Comparison of ENCODE assay signal across 12 mouse cellular contexts in genomic region chr13:36490612-36491011, GRCm38 (mm10).
DNase-seq lines count a peak whose midpoint lies in the region; ATAC-seq and TF ChIP-seq lines count a peak whose summit lies in the region.
"Had no signal": no experiment of that assay in that cellular context is flagged by ENCODE, and none has a peak within 500 bp of the region (broad histone marks: within the 10 kb centered on the region; RNA-seq: fewer than 3 reads in every experiment).

No protein-coding gene starts in this region.

- no peaks in the 10 kb centered on the region for H3K27me3 ChIP-seq in forebrain, postnatal 0 days (ENCODE audit: insufficient read depth, low read length)
- no peaks in the 10 kb centered on the region for H3K27me3 ChIP-seq in forebrain, embryonic 14.5 days (replicated peaks; ENCODE audit: control insufficient read depth, insufficient read depth, low read length)
- H3K27me3 ChIP-seq in hindbrain, postnatal 0 days (ENCODE audit: insufficient read depth, low read length), result no peaks in the 10 kb centered on the region
- H3K27me3 ChIP-seq in hindbrain, embryonic 10.5 days (ENCODE audit: insufficient read depth, poor library complexity, severe bottlenecking), result no peaks in the 10 kb centered on the region
- H3K27me3 ChIP-seq in liver, adult 2 months (ENCODE audit: control insufficient read depth, insufficient read depth, low read length), result no peaks in the 10 kb centered on the region
- no peaks in the 10 kb centered on the region for H3K27me3 ChIP-seq in liver, embryonic 11.5 days (replicated peaks; ENCODE audit: control insufficient read depth, insufficient read depth, low read length)

- peak; percentile 26 for DNase-seq in forebrain, postnatal 0 days
- DNase-seq in forebrain, embryonic 14.5 days (ENCODE audit: low spot score), result no peak
- DNase-seq in hindbrain, postnatal 0 days (ENCODE audit: low spot score), result peak; percentile 17
- no peak for DNase-seq in hindbrain, embryonic 10.5 days (ENCODE audit: low spot score)
- DNase-seq in liver, adult 2 months (ENCODE audit: extremely low read depth, low read depth, low spot score), result no peak
- no peak for DNase-seq in liver, embryonic 11.5 days (ENCODE audit: low spot score)
- DNase-seq in gastrocnemius, postnatal 25 days, result peak; percentile 19
- DNase-seq in testis, postnatal 14 days (ENCODE audit: low spot score), result no peak
- DNase-seq: adrenal gland, adult 8-10 months; lung, adult 18-20 months; thymus, adult 2 months had no signal

- H3K36me3 ChIP-seq in forebrain, postnatal 0 days (ENCODE audit: insufficient read depth), result no peaks in the 10 kb centered on the region
- no peaks in the 10 kb centered on the region for H3K36me3 ChIP-seq in forebrain, embryonic 14.5 days (ENCODE audit: control insufficient read depth, insufficient read depth, low read length)
- no peaks in the 10 kb centered on the region for H3K36me3 ChIP-seq in hindbrain, postnatal 0 days (ENCODE audit: insufficient read depth, low read length)
- H3K36me3 ChIP-seq in hindbrain, embryonic 10.5 days, result no peaks in the 10 kb centered on the region
- no peaks in the 10 kb centered on the region for H3K36me3 ChIP-seq in liver, adult 2 months (ENCODE audit: control insufficient read depth, insufficient read depth, low read length)
- H3K36me3 ChIP-seq in liver, embryonic 11.5 days (ENCODE audit: control insufficient read depth, insufficient read depth, low read length), result no peaks in the 10 kb centered on the region

- ATAC-seq in forebrain, postnatal 0 days, result no peak
- no peak for ATAC-seq in forebrain, embryonic 14.5 days
- ATAC-seq in hindbrain, postnatal 0 days, result no peak
- no peak for ATAC-seq in liver, embryonic 11.5 days (replicated peaks; ENCODE audit: low FRiP score)
- ATAC-seq: intestine, postnatal 0 days had no signal

- no peak overlapping the region for H3K4me2 ChIP-seq in forebrain, postnatal 0 days (ENCODE audit: low read depth)
- no peak overlapping the region for H3K4me2 ChIP-seq in forebrain, embryonic 14.5 days (ENCODE audit: low read length)
- no peak overlapping the region for H3K4me2 ChIP-seq in hindbrain, postnatal 0 days (ENCODE audit: low read depth, low read length)
- no peak overlapping the region for H3K4me2 ChIP-seq in liver, embryonic 11.5 days

- H3K9ac ChIP-seq in forebrain, postnatal 0 days, result no peak overlapping the region
- H3K9ac ChIP-seq in forebrain, embryonic 14.5 days (ENCODE audit: low read length), result no peak overlapping the region
- H3K9ac ChIP-seq in hindbrain, postnatal 0 days (replicated peaks; ENCODE audit: low read length), result no peak overlapping the region
- no peak overlapping the region for H3K9ac ChIP-seq in liver, adult 2 months (ENCODE audit: low read depth, low read length)
- H3K9ac ChIP-seq in liver, embryonic 11.5 days (ENCODE audit: low read depth, low read length), result no peak overlapping the region

- no peak overlapping the region for H3K27ac ChIP-seq in forebrain, postnatal 0 days (ENCODE audit: low read depth, low read length)
- H3K27ac ChIP-seq in forebrain, embryonic 14.5 days (ENCODE audit: low read depth, low read length), result no peak overlapping the region
- H3K27ac ChIP-seq in hindbrain, postnatal 0 days, result no peak overlapping the region
- H3K27ac ChIP-seq in hindbrain, embryonic 10.5 days, result no peak overlapping the region
- peak overlapping the region; percentile 5; the same call in 1 of the 2 replicates for H3K27ac ChIP-seq in liver, adult 2 months (replicated peaks; ENCODE audit: insufficient read depth, low read depth, low read length)
- H3K27ac ChIP-seq in liver, embryonic 11.5 days (ENCODE audit: low read depth, low read length), result no peak overlapping the region

- H3K79me2 ChIP-seq in liver, adult 2 months (ENCODE audit: control insufficient read depth, insufficient read depth, low read length), result no peaks in the 10 kb centered on the region

- H3K4me1 ChIP-seq in forebrain, postnatal 0 days (ENCODE audit: insufficient read depth), result peaks cover 10% of the 10 kb centered on the region; the same call in 1 of the 2 replicates
- H3K4me1 ChIP-seq in forebrain, embryonic 14.5 days (ENCODE audit: control insufficient read depth, insufficient read depth, low read length), result peaks cover 16% of the 10 kb centered on the region
- peaks cover 4% of the 10 kb centered on the region; the same call in 1 of the 2 replicates for H3K4me1 ChIP-seq in hindbrain, postnatal 0 days (ENCODE audit: insufficient read depth, low read length)
- H3K4me1 ChIP-seq in hindbrain, embryonic 10.5 days (replicated peaks), result peaks cover 7% of the 10 kb centered on the region
- peaks cover 10% of the 10 kb centered on the region for H3K4me1 ChIP-seq in liver, adult 2 months (ENCODE audit: control insufficient read depth, insufficient read depth, low read length)
- no peaks in the 10 kb centered on the region for H3K4me1 ChIP-seq in liver, embryonic 11.5 days (replicated peaks; ENCODE audit: control insufficient read depth, insufficient read depth, low read length)

- H3K4me3 ChIP-seq in forebrain, postnatal 0 days (ENCODE audit: low read depth, low read length), result no peak overlapping the region
- H3K4me3 ChIP-seq in forebrain, embryonic 14.5 days (ENCODE audit: low read depth, low read length), result no peak overlapping the region
- no peak overlapping the region for H3K4me3 ChIP-seq in hindbrain, postnatal 0 days (ENCODE audit: low read length)
- no peak overlapping the region for H3K4me3 ChIP-seq in hindbrain, embryonic 10.5 days
- no peak overlapping the region for H3K4me3 ChIP-seq in liver, adult 2 months (ENCODE audit: insufficient read depth, low read depth, low read length)
- no peak overlapping the region for H3K4me3 ChIP-seq in liver, embryonic 11.5 days (ENCODE audit: low read depth, low read length)

- TF ChIP-seq CTCF in forebrain, postnatal 0 days (IDR thresholded peaks at IDR 0.05; ENCODE audit: low read depth), result no peak
- TF ChIP-seq CTCF in hindbrain, postnatal 0 days (IDR thresholded peaks at IDR 0.05; ENCODE audit: low read depth), result peak; percentile 11; the same call in 1 of the 2 replicates
- TF ChIP-seq CTCF in liver, adult 2 months (IDR thresholded peaks at IDR 0.05; ENCODE audit: low read depth, low read length), result no peak

- no peaks in the 10 kb centered on the region for H3K9me3 ChIP-seq in forebrain, postnatal 0 days (ENCODE audit: low read length)
- no peaks in the 10 kb centered on the region for H3K9me3 ChIP-seq in forebrain, embryonic 14.5 days (replicated peaks; ENCODE audit: control insufficient read depth, low read length)
- H3K9me3 ChIP-seq in hindbrain, postnatal 0 days (ENCODE audit: low read length), result no peaks in the 10 kb centered on the region
- H3K9me3 ChIP-seq in hindbrain, embryonic 10.5 days, result no peaks in the 10 kb centered on the region
- no peaks in the 10 kb centered on the region for H3K9me3 ChIP-seq in liver, embryonic 11.5 days (ENCODE audit: control insufficient read depth, low read length)

- 41% methylated on average over 7 of the region's 7 CpGs for WGBS in forebrain, postnatal 0 days
- WGBS in forebrain, embryonic 14.5 days, result 45% methylated on average over 7 of the region's 7 CpGs
- WGBS in hindbrain, postnatal 0 days, result 33% methylated on average over 7 of the region's 7 CpGs
- WGBS in hindbrain, embryonic 10.5 days, result 62% methylated on average over 7 of the region's 7 CpGs
- WGBS in liver, adult 2 months, result 44% methylated on average over 7 of the region's 7 CpGs
- 72% methylated on average over 7 of the region's 7 CpGs for WGBS in liver, embryonic 11.5 days

- no peak for TF ChIP-seq POLR2A in liver, adult 2 months (IDR thresholded peaks at IDR 0.05; ENCODE audit: extremely low read depth, insufficient read depth, low read length)

Comparison
In these comparisons a context has a peak if more than half of its experiments do, and no peak if none do; other contexts are left out.
1. DNase-seq: peak in forebrain, postnatal 0 days (single experiment), hindbrain, postnatal 0 days (single experiment) and gastrocnemius, postnatal 25 days (single experiment); none in forebrain, embryonic 14.5 days (single experiment), hindbrain, embryonic 10.5 days (single experiment), liver, adult 2 months (single experiment), liver, embryonic 11.5 days (single experiment) and testis, postnatal 14 days (single experiment).